Mouse (Mus musculus): Measurements from ENCODE around the gene N4bp1. TPM values are rescaled to one million over a fixed set of nuclear protein-coding genes. Genes with fewer than 3 reads are reported as not detected.

The N4bp1 gene
- polyA plus RNA-seq, 1 experiment from 2014 or later: 2.3 TPM

DNA sequence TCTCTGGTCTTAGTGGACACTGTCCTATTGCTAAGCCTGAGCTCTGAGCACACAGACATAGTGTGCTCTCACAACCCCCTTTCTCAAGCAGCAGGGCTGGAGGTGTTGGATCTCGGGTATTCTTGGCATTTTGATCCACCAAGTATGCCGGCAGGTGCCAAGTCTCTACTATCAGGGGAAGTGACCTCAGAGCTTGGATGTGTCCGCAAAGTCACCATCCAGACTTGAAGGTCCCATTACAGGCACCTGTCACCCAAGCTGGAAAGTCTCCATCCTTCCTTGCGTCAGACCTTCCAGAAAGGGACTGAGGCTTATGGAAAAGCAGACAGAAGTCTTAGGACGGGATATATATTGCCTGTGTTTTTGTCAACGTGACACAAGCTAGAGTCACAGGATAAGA, 86.9 kb downstream of the N4bp1 start:
- no peak overlapping the region for H3K9ac ChIP-seq (replicated peaks)

DNA sequence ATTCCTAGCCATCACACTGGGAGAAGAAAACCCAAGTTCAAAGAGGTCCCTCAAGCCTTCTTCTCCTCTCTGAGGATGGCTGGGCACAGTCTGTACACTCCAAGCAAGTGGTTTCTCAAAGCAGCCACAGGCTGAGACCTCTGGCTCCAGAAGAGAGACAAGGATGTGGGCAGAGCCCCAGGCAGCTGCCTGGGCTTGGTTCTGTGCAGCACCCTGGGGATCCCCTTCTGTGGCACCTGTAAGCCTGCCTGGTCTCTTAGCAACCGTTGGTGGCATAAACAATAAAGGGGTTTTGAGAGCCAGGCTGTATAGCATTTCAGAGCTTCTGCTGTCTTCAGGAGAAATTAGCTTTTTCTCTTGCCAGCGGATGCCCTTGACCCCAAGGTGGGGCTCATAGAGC, 87.4 kb downstream of the N4bp1 start:
- Histone ChIP-seq H3K36me3 (replicated peaks; ENCODE audit: insufficient read depth, low read length) (no peaks in the 10 kb centered on the region), H3K9me3 (ENCODE audit: low read length) (no peaks in the 10 kb centered on the region), H3K4me2 (ENCODE audit: low read depth, low read length) (no peak overlapping the region), H3K27me3 (ENCODE audit: insufficient read depth, low read length) (no peaks in the 10 kb centered on the region), H3K4me1 (ENCODE audit: insufficient read depth) (0 out of 2 replicates have a peak, but pooled peaks cover 2% of the 10 kb centered on the region), H3K9ac (replicated peaks) (no peak overlapping the region), H3K27ac (ENCODE audit: low read depth) (no peak overlapping the region), H3K4me3 (ENCODE audit: low read depth, low read length) (no peak overlapping the region)
- TF ChIP-seq CTCF (IDR thresholded peaks at IDR 0.05; ENCODE audit: low read depth) (no peak), EP300 (IDR thresholded peaks at IDR 0.05; ENCODE audit: low read depth) (no peak)
- WGBS (ENCODE audit: insufficient replicate concordance): 85% methylated on average over 2 of the region's 2 CpGs
- no peak for ATAC-seq
- no peak for DNase-seq

More for the DNA sequence above, 86.9 kb downstream of the N4bp1 start:
- H3K9me3 ChIP-seq (ENCODE audit: low read length): no peaks in the 10 kb centered on the region
- DNase-seq (no peak), ATAC-seq (no peak)
- H3K4me1 ChIP-seq (ENCODE audit: insufficient read depth): 0 out of 2 replicates have a peak, but pooled peaks cover 2% of the 10 kb centered on the region
- no peak overlapping the region for H3K4me2 ChIP-seq (ENCODE audit: low read depth, low read length)
- H3K4me3 ChIP-seq (ENCODE audit: low read depth, low read length): no peak overlapping the region
- H3K27ac ChIP-seq (ENCODE audit: low read depth): no peak overlapping the region
- 77% methylated on average over 6 of the region's 6 CpGs for WGBS (ENCODE audit: insufficient replicate concordance)
- H3K27me3 ChIP-seq (ENCODE audit: insufficient read depth, low read length): no peaks in the 10 kb centered on the region
- TF ChIP-seq EP300 (IDR thresholded peaks at IDR 0.05; ENCODE audit: low read depth): no peak
- TF ChIP-seq CTCF (IDR thresholded peaks at IDR 0.05; ENCODE audit: low read depth): no peak
- no peaks in the 10 kb centered on the region for H3K36me3 ChIP-seq (replicated peaks; ENCODE audit: insufficient read depth, low read length)

DNA sequence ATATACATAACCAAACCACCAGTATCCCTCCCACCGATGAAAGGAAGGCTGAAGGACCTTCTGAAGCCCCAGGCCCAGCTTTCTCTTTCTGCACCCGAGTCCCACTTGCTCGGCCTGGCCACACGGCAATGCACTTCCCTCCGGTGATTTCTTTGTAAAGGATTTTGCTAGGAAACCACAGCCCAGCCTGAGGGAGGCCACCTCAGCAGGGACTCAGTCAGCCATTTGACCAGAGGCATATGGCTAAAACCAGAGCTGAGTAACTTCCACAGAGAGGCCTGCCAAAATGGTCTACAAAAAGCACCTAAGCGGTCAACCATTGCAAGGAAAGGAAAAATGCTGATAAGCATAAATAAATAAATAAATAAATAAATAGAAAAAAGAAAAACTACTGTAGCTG, 90.3 kb downstream of the N4bp1 start:
- H3K9ac ChIP-seq (replicated peaks): no peak overlapping the region
- H3K27me3 ChIP-seq (ENCODE audit: insufficient read depth, low read length): no peaks in the 10 kb centered on the region
- no peak for DNase-seq
- no peaks in the 10 kb centered on the region for H3K9me3 ChIP-seq (ENCODE audit: low read length)
- no peaks in the 10 kb centered on the region for H3K36me3 ChIP-seq (replicated peaks; ENCODE audit: insufficient read depth, low read length)
- no peaks in the 10 kb centered on the region for H3K4me1 ChIP-seq (ENCODE audit: insufficient read depth)
- H3K4me2 ChIP-seq (ENCODE audit: low read depth, low read length): no peak overlapping the region
- no peak overlapping the region for H3K27ac ChIP-seq (ENCODE audit: low read depth)
- no peak for ATAC-seq
- WGBS (ENCODE audit: insufficient replicate concordance): 36% methylated on average over 6 of the region's 6 CpGs
- H3K4me3 ChIP-seq (ENCODE audit: low read depth, low read length): no peak overlapping the region
- TF ChIP-seq CTCF (IDR thresholded peaks at IDR 0.05; ENCODE audit: low read depth): no peak
- no peak for TF ChIP-seq EP300 (IDR thresholded peaks at IDR 0.05; ENCODE audit: low read depth)

DNA sequence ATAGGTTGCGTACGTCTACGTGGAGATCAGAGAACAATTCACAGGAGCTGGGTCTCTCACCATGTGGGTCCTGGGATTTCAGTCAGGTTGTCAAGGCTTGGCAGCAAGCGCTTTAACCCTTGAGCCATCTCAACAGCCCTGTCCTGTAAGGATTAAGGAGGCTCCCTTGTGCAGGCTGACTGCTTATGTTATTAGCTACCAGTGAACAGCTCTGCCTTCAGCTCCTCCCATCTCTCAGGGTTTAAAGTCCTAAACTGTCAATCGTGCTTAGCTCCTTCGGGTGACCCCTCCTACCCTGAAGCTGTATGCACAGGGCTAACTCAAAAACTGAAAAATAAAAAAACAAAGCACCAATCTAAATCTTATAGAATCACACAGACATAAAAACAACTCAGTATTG, 93.5 kb downstream of the N4bp1 start:
- 78% methylated on average over 6 of the region's 6 CpGs for WGBS (ENCODE audit: insufficient replicate concordance)
- ATAC-seq: no peak

DNA sequence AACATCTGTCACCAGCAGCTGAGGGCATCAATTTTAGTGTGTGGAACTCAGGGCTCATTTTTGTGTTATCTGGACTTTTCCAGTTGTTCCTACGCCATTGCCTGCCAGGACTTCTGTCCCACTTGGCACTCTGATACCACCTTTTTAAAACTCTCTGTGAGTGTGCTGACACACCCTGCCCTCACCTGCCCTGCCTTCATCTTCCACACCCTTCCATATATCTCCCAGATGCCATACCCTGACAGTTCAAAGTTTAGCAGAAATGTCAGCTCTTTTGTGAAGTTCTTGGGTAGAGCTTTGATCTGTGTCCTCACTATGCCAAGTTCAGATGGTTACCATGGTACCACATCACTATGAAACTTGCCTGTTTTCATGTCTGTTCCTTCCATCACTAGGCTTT, 95.5 kb downstream of the N4bp1 start:
- Histone ChIP-seq H3K9ac (replicated peaks) (no peak overlapping the region), H3K4me2 (ENCODE audit: low read depth, low read length) (no peak overlapping the region), H3K27ac (ENCODE audit: low read depth) (no peak overlapping the region), H3K4me1 (ENCODE audit: insufficient read depth) (peaks cover 10% of the 10 kb centered on the region), H3K9me3 (ENCODE audit: low read length) (no peaks in the 10 kb centered on the region), H3K36me3 (replicated peaks; ENCODE audit: insufficient read depth, low read length) (no peaks in the 10 kb centered on the region), H3K4me3 (ENCODE audit: low read depth, low read length) (no peak overlapping the region), H3K27me3 (ENCODE audit: insufficient read depth, low read length) (no peaks in the 10 kb centered on the region)
- WGBS (ENCODE audit: insufficient replicate concordance): 70% methylated on average over 1 of the region's 1 CpGs
- no peak for ATAC-seq
- no peak for DNase-seq
- TF ChIP-seq CTCF (IDR thresholded peaks at IDR 0.05; ENCODE audit: low read depth) (no peak), EP300 (IDR thresholded peaks at IDR 0.05; ENCODE audit: low read depth) (no peak)

More for the DNA sequence above, 93.5 kb downstream of the N4bp1 start:
- H3K4me2 ChIP-seq (ENCODE audit: low read depth, low read length): no peak overlapping the region
- H3K9ac ChIP-seq (replicated peaks): no peak overlapping the region
- no peaks in the 10 kb centered on the region for H3K9me3 ChIP-seq (ENCODE audit: low read length)
- H3K36me3 ChIP-seq (replicated peaks; ENCODE audit: insufficient read depth, low read length): no peaks in the 10 kb centered on the region
- DNase-seq: no peak
- H3K27me3 ChIP-seq (ENCODE audit: insufficient read depth, low read length): no peaks in the 10 kb centered on the region
- no peak overlapping the region for H3K27ac ChIP-seq (ENCODE audit: low read depth)
- TF ChIP-seq EP300 (IDR thresholded peaks at IDR 0.05; ENCODE audit: low read depth) (no peak), CTCF (IDR thresholded peaks at IDR 0.05; ENCODE audit: low read depth) (no peak)
- H3K4me1 ChIP-seq (ENCODE audit: insufficient read depth): peaks cover 10% of the 10 kb centered on the region
- no peak overlapping the region for H3K4me3 ChIP-seq (ENCODE audit: low read depth, low read length)

DNA sequence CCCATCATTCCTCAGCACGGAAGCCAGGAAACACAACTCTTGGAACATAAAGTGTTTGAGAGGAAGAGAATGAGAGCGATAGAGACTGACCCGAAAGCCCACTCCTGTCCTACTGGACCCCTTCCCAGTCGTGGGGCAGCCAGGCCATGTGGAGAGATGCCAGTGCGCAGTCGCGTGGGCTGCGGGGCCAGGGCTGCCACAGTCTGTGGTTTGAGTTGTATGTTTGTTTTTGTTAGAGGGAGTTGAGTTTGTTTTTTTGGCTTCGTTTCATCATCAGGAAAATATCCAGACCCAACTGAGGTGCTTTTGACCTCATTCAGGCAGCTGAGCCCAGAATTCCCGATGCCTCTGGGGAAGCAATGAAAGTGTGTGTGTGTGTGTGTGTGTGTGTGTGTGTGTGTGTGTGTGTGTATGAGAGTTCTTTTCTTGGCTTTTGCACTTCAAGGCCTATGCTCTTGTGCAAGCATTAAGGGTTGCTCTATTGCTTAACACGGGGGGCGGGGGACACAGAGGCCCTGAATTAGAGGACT, 97.1 kb downstream of the N4bp1 start:
- peaks cover 10% of the 10 kb centered on the region for H3K4me1 ChIP-seq (ENCODE audit: insufficient read depth)
- H3K4me3 ChIP-seq (ENCODE audit: low read depth, low read length): no peak overlapping the region
- TF ChIP-seq CTCF (IDR thresholded peaks at IDR 0.05; ENCODE audit: low read depth) (no peak), EP300 (IDR thresholded peaks at IDR 0.05; ENCODE audit: low read depth) (no peak)
- H3K27me3 ChIP-seq (ENCODE audit: insufficient read depth, low read length): no peaks in the 10 kb centered on the region
- no peak overlapping the region for H3K9ac ChIP-seq (replicated peaks)
- no peaks in the 10 kb centered on the region for H3K36me3 ChIP-seq (replicated peaks; ENCODE audit: insufficient read depth, low read length)
- DNase-seq: no peak
- H3K9me3 ChIP-seq (ENCODE audit: low read length): no peaks in the 10 kb centered on the region
- H3K27ac ChIP-seq (ENCODE audit: low read depth): peak overlapping the region; percentile 12; the same call in 1 of the 2 replicates
- 52% methylated on average over 12 of the region's 12 CpGs for WGBS (ENCODE audit: insufficient replicate concordance)
- H3K4me2 ChIP-seq (ENCODE audit: low read depth, low read length): no peak overlapping the region; the same call in 1 of the 2 replicates
- ATAC-seq: peak; percentile 53
